ENCODE assay signal across 8 mouse cellular contexts in the genomic region with DNA sequence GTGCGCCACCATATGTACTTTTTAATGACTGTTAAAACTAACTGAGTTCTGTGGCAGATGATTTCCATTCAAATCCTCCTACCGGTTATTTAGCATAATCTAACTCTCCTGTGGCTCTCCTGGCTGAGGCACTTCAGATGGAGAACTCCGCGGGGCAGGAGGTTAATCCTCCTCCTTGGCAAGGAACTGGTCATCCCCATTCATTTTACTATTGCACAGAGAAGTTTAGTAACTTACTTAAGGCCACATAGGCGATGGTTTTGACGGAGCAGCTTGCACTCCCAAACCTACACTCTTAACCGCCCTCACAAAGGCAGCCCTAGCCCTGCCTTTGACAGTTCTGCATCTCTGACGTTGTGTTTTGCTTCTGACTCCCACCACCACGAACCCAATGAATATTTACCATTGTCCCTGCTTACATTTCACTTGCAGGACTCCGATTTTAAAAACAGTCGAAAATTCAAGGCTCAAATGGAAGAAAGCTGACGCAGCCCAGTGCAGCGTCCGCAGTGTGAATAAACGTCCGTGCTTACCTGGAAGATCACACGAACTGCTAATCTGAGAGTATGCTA. TPM values are rescaled to one million over a fixed set of nuclear protein-coding genes. Genes with fewer than 3 reads are reported as not detected.
A peak's percentile ranks its signal among the peaks of the same experiment; 100 is the strongest.
DNase-seq lines count a peak whose midpoint lies in the region; ATAC-seq and TF ChIP-seq lines count a peak whose summit lies in the region.

No protein-coding gene starts in this region.

- intact Hi-C loops in gastrocnemius, postnatal 36 days (cut with DNase I): loop anchor here (5.0 kb wide), 4 partner anchors 35 to 170 kb away; a partner anchor contains a TSS

- H3K9ac ChIP-seq in heart, embryonic 12.5 days: peak overlapping the region; percentile 45
- peak overlapping the region; percentile 57 for H3K9ac ChIP-seq in forebrain, embryonic 12.5 days
- peak overlapping the region; percentile 56 for H3K9ac ChIP-seq in liver, embryonic 13.5 days

- no peaks in the 10 kb centered on the region for H3K36me3 ChIP-seq in heart, embryonic 12.5 days
- H3K36me3 ChIP-seq in E14TG2a.4 (ENCODE audit: insufficient read depth, low read length): no peaks in the 10 kb centered on the region
- H3K36me3 ChIP-seq in forebrain, embryonic 12.5 days (replicated peaks): no peaks in the 10 kb centered on the region
- H3K36me3 ChIP-seq in liver, embryonic 13.5 days: no peaks in the 10 kb centered on the region

- H3K27ac ChIP-seq in heart, embryonic 12.5 days (ENCODE audit: poor library complexity, severe bottlenecking): no peak overlapping the region
- H3K27ac ChIP-seq in forebrain, embryonic 12.5 days: peak overlapping the region; percentile 65
- H3K27ac ChIP-seq in liver, embryonic 13.5 days: no peak overlapping the region

- no peaks in the 10 kb centered on the region for H3K9me3 ChIP-seq in heart, embryonic 12.5 days (replicated peaks)
- no peaks in the 10 kb centered on the region for H3K9me3 ChIP-seq in E14TG2a.4 (ENCODE audit: low read length)
- no peaks in the 10 kb centered on the region for H3K9me3 ChIP-seq in forebrain, embryonic 12.5 days
- no peaks in the 10 kb centered on the region for H3K9me3 ChIP-seq in liver, embryonic 13.5 days (replicated peaks)

- TF ChIP-seq CTCF in E14TG2a.4 (conservative IDR thresholded peaks at IDR 0.05; ENCODE audit: low read length): no peak

- no peaks in the 10 kb centered on the region for H3K27me3 ChIP-seq in heart, embryonic 12.5 days (replicated peaks)
- no peaks in the 10 kb centered on the region for H3K27me3 ChIP-seq in E14TG2a.4 (ENCODE audit: insufficient read depth, low read length)
- peaks cover 24% of the 10 kb centered on the region; the same call in 1 of the 2 replicates for H3K27me3 ChIP-seq in forebrain, embryonic 12.5 days
- peaks cover 20% of the 10 kb centered on the region for H3K27me3 ChIP-seq in liver, embryonic 13.5 days

- peak overlapping the region; percentile 42 for H3K4me3 ChIP-seq in heart, embryonic 12.5 days
- H3K4me3 ChIP-seq in E14TG2a.4 (replicated peaks; ENCODE audit: low read length): peak overlapping the region; percentile 69
- H3K4me3 ChIP-seq in forebrain, embryonic 12.5 days (replicated peaks): peak overlapping the region; percentile 42
- H3K4me3 ChIP-seq in liver, embryonic 13.5 days (replicated peaks): peak overlapping the region; percentile 43

- DNase-seq in heart, postnatal 4 days: no peak
- no peak for DNase-seq in liver, embryonic 13.5 days
- no peak for DNase-seq in urinary bladder, postnatal 14 days (ENCODE audit: low spot score)
- DNase-seq in gastrocnemius, adult 18-20 months (ENCODE audit: low spot score): no peak
- DNase-seq in gastrocnemius, postnatal 36 days: no peak

- WGBS in heart, embryonic 12.5 days: 10% methylated on average over 17 of the region's 17 CpGs
- WGBS in forebrain, embryonic 12.5 days: 5% methylated on average over 17 of the region's 17 CpGs
- 20% methylated on average over 17 of the region's 17 CpGs for WGBS in liver, embryonic 13.5 days (ENCODE audit: insufficient replicate concordance)

- ATAC-seq in heart, embryonic 12.5 days (ENCODE audit: insufficient number of reproducible peaks, low FRiP score): no peak
- no peak for ATAC-seq in forebrain, embryonic 12.5 days (ENCODE audit: low FRiP score)
- ATAC-seq in liver, embryonic 13.5 days (ENCODE audit: low read depth): no peak

- peaks cover 21% of the 10 kb centered on the region for H3K4me1 ChIP-seq in heart, embryonic 12.5 days (replicated peaks)
- peaks cover 56% of the 10 kb centered on the region for H3K4me1 ChIP-seq in E14TG2a.4 (replicated peaks; ENCODE audit: low read depth, low read length)
- peaks cover 26% of the 10 kb centered on the region for H3K4me1 ChIP-seq in forebrain, embryonic 12.5 days
- peaks cover 26% of the 10 kb centered on the region for H3K4me1 ChIP-seq in liver, embryonic 13.5 days (replicated peaks)

- peak overlapping the region; percentile 67 for H3K4me2 ChIP-seq in heart, embryonic 12.5 days
- peak overlapping the region; percentile 72 for H3K4me2 ChIP-seq in forebrain, embryonic 12.5 days
- H3K4me2 ChIP-seq in liver, embryonic 13.5 days: peak overlapping the region; percentile 61

RNA-seq across cellular contexts. Expression of a gene that starts 3.8 kb away (rescaled TPM):
- 746 and 756 TPM in 2 replicates for polyA plus RNA-seq in heart, embryonic 12.5 days (2016; fragmentation: Nextera tagmentation; extraction: Ambion mirVana)
- total RNA-seq in heart, postnatal 4 days (2021): 100 to 1,000 TPM; 633 to 638 TPM
- 380 and 396 TPM in 2 replicates for polyA plus RNA-seq in forebrain, embryonic 12.5 days (2016; fragmentation: Nextera tagmentation; extraction: Ambion mirVana)
- 242 TPM in 2 replicates for polyA plus RNA-seq in liver, embryonic 13.5 days (2015; fragmentation: Nextera tagmentation; extraction: Ambion mirVana)
- 100 to 1,000 TPM; 630 to 677 TPM for total RNA-seq in gastrocnemius, adult 18-20 months (2021)
- total RNA-seq in gastrocnemius, postnatal 36 days (2021): 100 to 1,000 TPM; 568 to 650 TPM

RNA-seq across cellular contexts. Expression of a gene that starts 29.5 kb away (rescaled TPM):
- 33.1 and 35.6 TPM in 2 replicates for polyA plus RNA-seq in heart, embryonic 12.5 days (2016; fragmentation: Nextera tagmentation; extraction: Ambion mirVana)
- 10 to 100 TPM; 22.4 to 24.3 TPM for total RNA-seq in heart, postnatal 4 days (2021)
- 75.5 and 82.3 TPM in 2 replicates for polyA plus RNA-seq in forebrain, embryonic 12.5 days (2016; fragmentation: Nextera tagmentation; extraction: Ambion mirVana)
- polyA plus RNA-seq in liver, embryonic 13.5 days (2015; fragmentation: Nextera tagmentation; extraction: Ambion mirVana): 15.6 and 16.1 TPM in 2 replicates
- total RNA-seq in gastrocnemius, adult 18-20 months (2021): 10 to 100 TPM; 16.2 to 21.1 TPM
- total RNA-seq in gastrocnemius, postnatal 36 days (2021): 10 to 100 TPM; 16.6 to 17.5 TPM

RNA-seq across cellular contexts. Expression of a gene that starts 51.1 kb away (rescaled TPM):
- polyA plus RNA-seq in heart, embryonic 12.5 days (2016; fragmentation: Nextera tagmentation; extraction: Ambion mirVana): 3.3 and 4.1 TPM in 2 replicates
- total RNA-seq in heart, postnatal 4 days (2021): under 1 TPM; 0.60 to 0.83 TPM
- 0.45 and 0.74 TPM in 2 replicates for polyA plus RNA-seq in forebrain, embryonic 12.5 days (2016; fragmentation: Nextera tagmentation; extraction: Ambion mirVana)
- 1.9 and 2.4 TPM in 2 replicates for polyA plus RNA-seq in liver, embryonic 13.5 days (2015; fragmentation: Nextera tagmentation; extraction: Ambion mirVana)
- 100 to 1,000 TPM; 129 to 189 TPM for total RNA-seq in gastrocnemius, adult 18-20 months (2021)
- total RNA-seq in gastrocnemius, postnatal 36 days (2021): 100 to 1,000 TPM; 105 to 170 TPM

RNA-seq across cellular contexts. Expression of a gene that starts 53.0 kb away (rescaled TPM):
- 245 and 246 TPM in 2 replicates for polyA plus RNA-seq in heart, embryonic 12.5 days (2016; fragmentation: Nextera tagmentation; extraction: Ambion mirVana)
- total RNA-seq in heart, postnatal 4 days (2021): 10 to 100 TPM; 63.0 to 65.1 TPM
- polyA plus RNA-seq in forebrain, embryonic 12.5 days (2016; fragmentation: Nextera tagmentation; extraction: Ambion mirVana): 250 and 275 TPM in 2 replicates
- 21.8 and 22.5 TPM in 2 replicates for polyA plus RNA-seq in liver, embryonic 13.5 days (2015; fragmentation: Nextera tagmentation; extraction: Ambion mirVana)
- total RNA-seq in gastrocnemius, adult 18-20 months (2021): 1 to 10 TPM; 1.1 to 2.3 TPM
- 1 to 10 TPM; 6.2 to 7.4 TPM for total RNA-seq in gastrocnemius, postnatal 36 days (2021)

Comparison
In these comparisons a context has a peak if more than half of its experiments do, and no peak if none do; other contexts are left out.
1. RNA of a gene that starts 51.1 kb away (total RNA-seq): 129 to 189 TPM in gastrocnemius, adult 18-20 months and 105 to 170 TPM in gastrocnemius, postnatal 36 days; 0.60 to 0.83 TPM in heart, postnatal 4 days; every median in the first group is over 10 times any median in the second.
2. Peak in every context shown above with its lines, with median percentiles within 50 percentile points of each other: H3K4me2 ChIP-seq, H3K4me3 ChIP-seq and H3K9ac ChIP-seq.